Mouse (Mus musculus) thymus, adult 2 months (tissue): ENCODE data around the gene Nif3l1.

ENCODE experiments used
- CTCF ChIP-seq: fragments of 200-500 bp; IDR thresholded peaks from 2 replicates; pipeline ENCODE4 v1.5.1; 2012; ENCODE audit warnings: mild to moderate bottlenecking, control low read depth, low read length, moderate library complexity, borderline replicate concordance; ENCODE audit not compliant: control insufficient read depth, poor library complexity, insufficient read depth; ENCODE audit errors: extremely low read depth
- POLR2A ChIP-seq: fragments of 200-500 bp; IDR thresholded peaks from 2 replicates; pipeline ENCODE4 v1.6.1; 2012; ENCODE audit warnings: mild to moderate bottlenecking, low read length, control low read depth, moderate library complexity; ENCODE audit not compliant: control insufficient read depth, poor library complexity, insufficient read depth; ENCODE audit errors: extremely low read depth

DNA sequence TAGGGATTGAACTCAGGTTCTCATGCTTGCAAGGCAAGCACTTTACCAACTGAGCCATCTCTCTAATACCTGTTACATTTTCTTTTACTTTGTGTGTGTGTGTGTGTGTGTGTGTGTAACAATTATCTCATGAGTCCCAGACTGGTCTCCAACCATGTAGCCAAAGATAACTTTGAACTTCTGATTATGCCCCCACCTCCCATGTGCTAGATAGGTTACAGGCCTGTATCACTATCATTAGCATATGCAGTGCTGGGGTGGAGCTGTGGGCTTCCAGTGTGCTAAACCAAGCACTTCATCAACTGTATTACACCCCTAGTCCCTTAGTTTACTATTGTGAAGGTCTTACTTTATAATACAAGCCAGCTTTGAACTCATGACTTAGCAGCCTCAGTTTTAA is 58.2 kb downstream of the Nif3l1 start:
- TF ChIP-seq POLR2A (no peak), CTCF (no peak)
